Mouse (Mus musculus) neural tube, embryonic 11.5 days (tissue): Measurements from ENCODE around the gene Aplnr. TPM values are rescaled to one million over a fixed set of nuclear protein-coding genes. Genes with fewer than 3 reads are reported as not detected.

Experiments
- ATAC-seq: fragments of 200-750 bp; cut with Nextera tagmentation; 2 replicates; pipeline ENCODE4 v1.8.0; 2017; ENCODE audit warnings: moderate number of reproducible peaks, mild to moderate bottlenecking, moderate TSS enrichment, moderate library complexity; ENCODE audit not compliant: insufficient read depth, low FRiP score, low TSS enrichment
- DNase-seq: peaks from one replicate; pipeline ENCODE4 v3.0.0-alpha.2; 2015; ENCODE audit warnings: low spot score
- H3K27ac ChIP-seq: fragments of 300-500 bp; sonication (generic); 2 replicates; pipeline ENCODE4 v1.5.1; 2014; ENCODE audit warnings: low read depth, mild to moderate bottlenecking, low read length
- H3K27me3 ChIP-seq: fragments of 300-500 bp; sonication (generic); 2 replicates; pipeline ENCODE4 v1.6.1; 2014; ENCODE audit warnings: mild to moderate bottlenecking, low read length, mixed read lengths; ENCODE audit not compliant: control insufficient read depth, insufficient read depth
- H3K36me3 ChIP-seq: fragments of 300-500 bp; sonication (generic); 2 replicates; pipeline ENCODE4 v1.6.1; 2014; ENCODE audit warnings: mild to moderate bottlenecking, low read length, moderate library complexity, mixed read lengths; ENCODE audit not compliant: control insufficient read depth, insufficient read depth
- H3K4me1 ChIP-seq: fragments of 300-500 bp; sonication (generic); 2 replicates; pipeline ENCODE4 v1.6.1; 2014; ENCODE audit warnings: low read length, mixed read lengths; ENCODE audit not compliant: control insufficient read depth, insufficient read depth
- H3K4me2 ChIP-seq: fragments of 300-500 bp; sonication (generic); 2 replicates; pipeline ENCODE4 v1.6.1; 2014; ENCODE audit warnings: low read depth, mild to moderate bottlenecking, moderate library complexity
- H3K4me3 ChIP-seq: fragments of 300-500 bp; sonication (generic); 2 replicates; pipeline ENCODE4 v1.5.1; 2014; ENCODE audit warnings: low read depth, low read length
- H3K9ac ChIP-seq: fragments of 300-500 bp; sonication (generic); 2 replicates; pipeline ENCODE4 v1.6.1; 2014; ENCODE audit warnings: mild to moderate bottlenecking, low read length
- H3K9me3 ChIP-seq: fragments of 300-500 bp; sonication (generic); 2 replicates; pipeline ENCODE4 v1.6.1; 2016; ENCODE audit warnings: low read length; ENCODE audit not compliant: control insufficient read depth
- WGBS: fragments of 180-500 bp; shearing (Covaris S2); extraction: QIAGEN DNeasy Blood & Tissue Kit; methylation state at CpG from one replicate; pipeline ENCODE4 v1.1.7; 2014; 5-methylcytosine and 5-hydroxymethylcytosine counted together
- polyA plus RNA-seq: library from polyadenylated mRNA; unstranded; fragments of >200 nt; fragmentation: Nextera tagmentation; extraction: Ambion mirVana; gene quantifications from 2 replicates; pipeline ENCODE4 v1.2.1, GENCODE M21; 2014

Aplnr gene
- 35.2 and 37.1 TPM in 2 replicates for polyA plus RNA-seq

GRCm38 (mm10) chr2:85136089-85136488, at the start of gene Aplnr:
TSS of gene Aplnr (plus strand) at chr2:85136225.
- DNase-seq (no peak), ATAC-seq (no peak)
- no peak within 1 kb of the TSS for H3K27ac ChIP-seq
- H3K36me3 ChIP-seq: no peaks in the 10 kb centered on the region
- no peaks in the 10 kb centered on the region for H3K27me3 ChIP-seq
- no peak within 1 kb of the TSS for H3K9ac ChIP-seq
- H3K4me1 ChIP-seq: no peaks in the 10 kb centered on the region
- no peak within 1 kb of the TSS for H3K4me2 ChIP-seq
- WGBS: 8% methylated on average over 4 of the region's 4 CpGs
- H3K9me3 ChIP-seq: no peaks in the 10 kb centered on the region
- H3K4me3 ChIP-seq: no peak within 1 kb of the TSS

GRCm38 (mm10) chr2:85088716-85089646, 47.0 kb upstream of the Aplnr start:
- no peak overlapping the region for H3K4me3 ChIP-seq
- H3K27me3 ChIP-seq: no peaks in the 10 kb centered on the region
- no peak overlapping the region for H3K9ac ChIP-seq
- no peaks in the 10 kb centered on the region for H3K36me3 ChIP-seq
- H3K9me3 ChIP-seq: no peaks in the 10 kb centered on the region
- no peak overlapping the region for H3K4me2 ChIP-seq
- H3K27ac ChIP-seq: no peak overlapping the region
- 72% methylated on average over 11 of the region's 11 CpGs for WGBS
- DNase-seq (no peak), ATAC-seq (no peak)
- no peaks in the 10 kb centered on the region for H3K4me1 ChIP-seq

GRCm38 (mm10) chr2:85091325-85091724, 44.7 kb upstream of the Aplnr start:
- WGBS: 100% methylated on average over 4 of the region's 4 CpGs
- no peak for DNase-seq
- no peak overlapping the region for H3K27ac ChIP-seq
- H3K4me2 ChIP-seq: no peak overlapping the region
- H3K4me1 ChIP-seq: no peaks in the 10 kb centered on the region
- ATAC-seq: no peak
- H3K36me3 ChIP-seq: no peaks in the 10 kb centered on the region
- H3K9ac ChIP-seq: no peak overlapping the region
- H3K9me3 ChIP-seq: no peaks in the 10 kb centered on the region
- no peak overlapping the region for H3K4me3 ChIP-seq
- H3K27me3 ChIP-seq: no peaks in the 10 kb centered on the region

GRCm38 (mm10) chr2:85093376-85093775, 42.6 kb upstream of the Aplnr start:
- DNase-seq (no peak), ATAC-seq (no peak)

GRCm38 (mm10) chr2:85095906-85096305, 40.1 kb upstream of the Aplnr start:
- H3K36me3 ChIP-seq: no peaks in the 10 kb centered on the region
- no peak overlapping the region for H3K4me3 ChIP-seq
- no peak overlapping the region for H3K27ac ChIP-seq
- H3K9ac ChIP-seq: no peak overlapping the region
- no peaks in the 10 kb centered on the region for H3K27me3 ChIP-seq
- no peaks in the 10 kb centered on the region for H3K4me1 ChIP-seq
- no peak overlapping the region for H3K4me2 ChIP-seq
- DNase-seq (peak; percentile 23), ATAC-seq (no peak)
- WGBS: 31% methylated on average over 5 of the region's 5 CpGs
- H3K9me3 ChIP-seq: no peaks in the 10 kb centered on the region

More at GRCm38 (mm10) chr2:85093376-85093775, 42.6 kb upstream of the Aplnr start:
- H3K9me3 ChIP-seq: no peaks in the 10 kb centered on the region
- H3K27ac ChIP-seq: no peak overlapping the region
- 95% methylated on average over 1 of the region's 1 CpGs for WGBS
- H3K27me3 ChIP-seq: no peaks in the 10 kb centered on the region
- H3K4me2 ChIP-seq: no peak overlapping the region
- H3K4me3 ChIP-seq: no peak overlapping the region
- H3K9ac ChIP-seq: no peak overlapping the region
- H3K4me1 ChIP-seq: no peaks in the 10 kb centered on the region
- no peaks in the 10 kb centered on the region for H3K36me3 ChIP-seq

- Histone ChIP-seq H3K36me3 (no peaks in the 10 kb centered on the region), H3K27ac (no peak overlapping the region), H3K9ac (no peak overlapping the region), H3K27me3 (no peaks in the 10 kb centered on the region), H3K4me2 (no peak overlapping the region), H3K9me3 (no peaks in the 10 kb centered on the region), H3K4me3 (no peak overlapping the region), H3K4me1 (no peaks in the 10 kb centered on the region)
- DNase-seq: no peak
- 84% methylated on average over 2 of the region's 2 CpGs for WGBS
- no peak for ATAC-seq
These were observed 38.0 kb upstream of the Aplnr start for GRCm38 (mm10) chr2:85098014-85098413.

- Histone ChIP-seq H3K4me3 (no peak overlapping the region), H3K9me3 (no peaks in the 10 kb centered on the region), H3K4me2 (no peak overlapping the region), H3K27me3 (no peaks in the 10 kb centered on the region), H3K4me1 (no peaks in the 10 kb centered on the region), H3K27ac (no peak overlapping the region), H3K9ac (no peak overlapping the region), H3K36me3 (no peaks in the 10 kb centered on the region)
- no peak for DNase-seq
- 80% methylated on average over 7 of the region's 7 CpGs for WGBS
- ATAC-seq: no peak
These were observed 37.1 kb upstream of the Aplnr start for GRCm38 (mm10) chr2:85098824-85099511.

GRCm38 (mm10) chr2:85103201-85103600, 32.8 kb upstream of the Aplnr start:
- Histone ChIP-seq H3K27me3 (no peaks in the 10 kb centered on the region), H3K36me3 (no peaks in the 10 kb centered on the region), H3K4me2 (no peak overlapping the region), H3K4me1 (no peaks in the 10 kb centered on the region), H3K9me3 (no peaks in the 10 kb centered on the region), H3K4me3 (no peak overlapping the region), H3K27ac (no peak overlapping the region), H3K9ac (no peak overlapping the region)
- no peak for ATAC-seq
- DNase-seq: no peak
- 68% methylated on average over 8 of the region's 8 CpGs for WGBS
